Mouse (Mus musculus): ENCODE results near the gene Gm20517. TPM values are rescaled to one million over a fixed set of nuclear protein-coding genes. Genes with fewer than 3 reads are reported as not detected.
A peak's percentile ranks its signal among the peaks of the same experiment; 100 is the strongest.
"Not testable (repeated sequence)": the region's sequence is repeated elsewhere in the genome, so short reads cannot be mapped to it uniquely, and the experiment has no call there.

Gene Gm20517
- polyA plus RNA-seq, 1 experiment from 2014 or later, result 1.1 TPM

GRCm38 (mm10) chr17:47648966-47649365 is 37.6 kb downstream of the Gm20517 start:
- WGBS, result 58% methylated on average over 4 of the region's 4 CpGs
- no peak overlapping the region for H3K4me2 ChIP-seq (replicated peaks; ENCODE audit: low read depth)
- DNase-seq (ENCODE audit: low spot score), result no peak
- H3K27me3 ChIP-seq (ENCODE audit: control insufficient read depth, insufficient read depth, low read length), result no peaks in the 10 kb centered on the region
- H3K9me3 ChIP-seq (ENCODE audit: control insufficient read depth, low read length), result no peaks in the 10 kb centered on the region
- H3K27ac ChIP-seq (replicated peaks), result no peak overlapping the region
- no peak for TF ChIP-seq CTCF (IDR thresholded peaks at IDR 0.05; ENCODE audit: low read depth)
- no peak for TF ChIP-seq EP300 (optimal IDR thresholded peaks at IDR 0.05)
- no peaks in the 10 kb centered on the region for H3K36me3 ChIP-seq (ENCODE audit: control insufficient read depth, insufficient read depth, low read length)
- ATAC-seq (ENCODE audit: low FRiP score, low TSS enrichment), result no peak
- H3K4me3 ChIP-seq (ENCODE audit: low read depth, low read length), result no peak overlapping the region
- no peaks in the 10 kb centered on the region for H3K4me1 ChIP-seq (replicated peaks; ENCODE audit: control insufficient read depth, insufficient read depth)
- no peak overlapping the region for H3K9ac ChIP-seq (ENCODE audit: low read length)

DNA sequence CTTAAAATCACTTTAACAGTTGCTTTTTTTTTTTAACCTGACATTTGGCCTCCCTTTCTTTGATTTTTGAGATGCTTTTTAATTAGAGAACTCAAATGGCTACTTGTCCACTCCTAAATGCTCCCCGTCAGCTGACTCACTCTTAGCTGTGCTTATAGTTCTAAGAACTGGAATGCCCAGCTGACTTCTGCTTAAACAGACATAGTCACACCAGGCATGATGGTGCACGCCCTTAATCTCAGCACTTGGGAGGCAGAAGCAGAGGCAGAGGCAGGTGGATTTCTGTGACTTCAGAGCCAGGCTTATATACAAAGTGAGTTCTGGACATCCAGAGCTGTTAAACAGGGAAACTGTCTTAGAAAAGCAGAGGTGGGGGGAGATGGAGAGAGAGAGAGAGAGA is 40.6 kb downstream of the Gm20517 start:
- TF ChIP-seq CTCF (IDR thresholded peaks at IDR 0.05; ENCODE audit: low read depth) (no peak), EP300 (optimal IDR thresholded peaks at IDR 0.05) (no peak)
- Histone ChIP-seq H3K9me3 (ENCODE audit: control insufficient read depth, low read length) (no peaks in the 10 kb centered on the region), H3K4me3 (ENCODE audit: low read depth, low read length) (no peak overlapping the region), H3K9ac (ENCODE audit: low read length) (no peak overlapping the region), H3K27me3 (ENCODE audit: control insufficient read depth, insufficient read depth, low read length) (no peaks in the 10 kb centered on the region), H3K4me2 (replicated peaks; ENCODE audit: low read depth) (no peak overlapping the region), H3K4me1 (replicated peaks; ENCODE audit: control insufficient read depth, insufficient read depth) (no peaks in the 10 kb centered on the region), H3K27ac (replicated peaks) (no peak overlapping the region), H3K36me3 (ENCODE audit: control insufficient read depth, insufficient read depth, low read length) (no peaks in the 10 kb centered on the region)
- ATAC-seq (ENCODE audit: low FRiP score, low TSS enrichment) (peak; percentile 76), DNase-seq (ENCODE audit: low spot score) (peak; percentile 34)
- 69% methylated on average over 2 of the region's 2 CpGs for WGBS

DNA sequence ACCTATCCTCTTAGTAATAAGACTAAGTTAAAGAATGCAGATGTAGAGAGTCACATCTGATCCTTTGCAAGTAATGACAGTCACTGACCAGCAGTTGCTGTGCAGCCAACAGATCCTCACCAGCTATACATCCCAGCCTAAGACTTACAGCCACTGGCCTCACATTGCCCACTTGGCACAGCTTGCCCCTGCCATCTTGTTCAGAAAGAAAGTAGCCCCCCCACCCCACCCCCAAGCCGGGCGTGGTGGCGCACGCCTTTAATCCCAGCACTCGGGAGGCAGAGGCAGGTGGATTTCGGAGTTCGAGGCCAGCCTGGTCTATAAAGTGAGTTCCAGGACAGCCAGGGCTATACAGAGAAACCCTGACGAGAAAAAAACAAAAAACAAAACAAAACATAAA is 43.0 kb downstream of the Gm20517 start:
- peak; percentile 65 for ATAC-seq (ENCODE audit: low FRiP score, low TSS enrichment)
- H3K4me1 ChIP-seq (replicated peaks; ENCODE audit: control insufficient read depth, insufficient read depth); H3K27ac ChIP-seq (replicated peaks); H3K9me3 ChIP-seq (ENCODE audit: control insufficient read depth, low read length); H3K36me3 ChIP-seq (ENCODE audit: control insufficient read depth, insufficient read depth, low read length); H3K4me2 ChIP-seq (replicated peaks; ENCODE audit: low read depth); H3K27me3 ChIP-seq (ENCODE audit: control insufficient read depth, insufficient read depth, low read length); H3K9ac ChIP-seq (ENCODE audit: low read length); H3K4me3 ChIP-seq (ENCODE audit: low read depth, low read length); DNase-seq (ENCODE audit: low spot score): not testable (repeated sequence)
- 93% methylated on average over 8 of the region's 8 CpGs for whole genome bisulfite sequencing

DNA sequence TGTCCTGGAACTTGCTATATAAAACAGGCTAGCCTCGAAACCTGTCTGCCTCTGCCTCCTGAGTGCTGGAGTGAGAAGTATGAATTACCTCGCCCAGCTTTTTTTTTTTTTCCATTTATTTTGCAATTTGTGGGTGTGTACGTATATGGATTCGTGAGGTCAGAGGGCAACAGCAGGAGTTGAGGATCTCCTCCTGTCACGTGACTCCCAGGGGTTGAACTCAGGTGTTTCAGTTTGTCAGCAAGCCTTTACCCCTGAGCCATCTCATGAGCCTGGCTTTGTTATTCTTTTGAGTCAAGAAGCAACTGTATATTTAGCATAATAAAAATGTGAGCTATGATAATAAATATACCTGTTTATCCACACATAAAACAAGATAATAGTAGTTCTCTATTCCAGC is 44.3 kb downstream of the Gm20517 start:
- ATAC-seq (ENCODE audit: low FRiP score, low TSS enrichment), result no peak
- H3K27me3 ChIP-seq (ENCODE audit: control insufficient read depth, insufficient read depth, low read length), result no peaks in the 10 kb centered on the region

GRCm38 (mm10) chr17:47657901-47658300 is 46.5 kb downstream of the Gm20517 start:
- ATAC-seq (ENCODE audit: low FRiP score, low TSS enrichment), result no peak

More for the DNA sequence above, 44.3 kb downstream of the Gm20517 start:
- Histone ChIP-seq H3K27ac (replicated peaks) (no peak overlapping the region), H3K9me3 (ENCODE audit: control insufficient read depth, low read length) (no peaks in the 10 kb centered on the region), H3K4me1 (replicated peaks; ENCODE audit: control insufficient read depth, insufficient read depth) (no peaks in the 10 kb centered on the region), H3K36me3 (ENCODE audit: control insufficient read depth, insufficient read depth, low read length) (no peaks in the 10 kb centered on the region), H3K4me3 (ENCODE audit: low read depth, low read length) (no peak overlapping the region), H3K4me2 (replicated peaks; ENCODE audit: low read depth) (no peak overlapping the region), H3K9ac (ENCODE audit: low read length) (no peak overlapping the region)
- 73% methylated on average over 5 of the region's 5 CpGs for WGBS
- TF ChIP-seq CTCF (IDR thresholded peaks at IDR 0.05; ENCODE audit: low read depth) (no peak), EP300 (optimal IDR thresholded peaks at IDR 0.05) (no peak)
- DNase-seq (ENCODE audit: low spot score), result no peak

DNA sequence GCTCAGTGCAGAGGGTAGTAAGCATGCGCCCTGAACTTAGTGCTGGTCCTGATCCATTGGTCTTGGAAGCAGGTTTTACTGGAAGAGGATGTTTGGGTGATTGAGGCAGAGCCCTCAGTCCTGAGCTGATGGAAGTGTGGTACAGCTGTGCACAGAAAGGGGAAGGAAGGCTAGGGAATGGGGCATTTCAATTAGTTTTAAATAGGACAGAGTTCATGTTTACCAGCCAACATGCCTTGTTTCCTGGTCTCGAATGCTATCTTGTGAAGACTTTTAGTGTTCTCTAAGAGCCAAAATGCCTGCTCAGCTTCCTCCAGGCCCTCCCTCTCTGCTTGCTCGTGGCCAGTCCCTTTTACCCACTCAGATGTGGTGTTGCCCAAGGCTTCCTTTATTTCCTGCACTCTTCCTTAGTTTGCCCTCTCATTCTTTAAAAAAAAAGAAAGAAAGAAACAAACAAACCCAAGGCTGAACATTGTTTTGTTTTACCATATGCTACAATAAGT is 47.4 kb downstream of the Gm20517 start:
- ATAC-seq (ENCODE audit: low FRiP score, low TSS enrichment), result peak; percentile 51

More at GRCm38 (mm10) chr17:47657901-47658300, 46.5 kb downstream of the Gm20517 start:
- Histone ChIP-seq H3K9me3 (ENCODE audit: control insufficient read depth, low read length) (no peaks in the 10 kb centered on the region), H3K4me1 (replicated peaks; ENCODE audit: control insufficient read depth, insufficient read depth) (no peaks in the 10 kb centered on the region), H3K4me2 (replicated peaks; ENCODE audit: low read depth) (no peak overlapping the region), H3K9ac (ENCODE audit: low read length) (no peak overlapping the region), H3K27me3 (ENCODE audit: control insufficient read depth, insufficient read depth, low read length) (no peaks in the 10 kb centered on the region), H3K4me3 (ENCODE audit: low read depth, low read length) (no peak overlapping the region), H3K27ac (replicated peaks) (no peak overlapping the region), H3K36me3 (ENCODE audit: control insufficient read depth, insufficient read depth, low read length) (no peaks in the 10 kb centered on the region)
- DNase-seq (ENCODE audit: low spot score), result no peak
- WGBS, result 75% methylated on average over 4 of the region's 4 CpGs
- TF ChIP-seq EP300 (optimal IDR thresholded peaks at IDR 0.05) (no peak), CTCF (IDR thresholded peaks at IDR 0.05; ENCODE audit: low read depth) (no peak)

More for the DNA sequence above, 47.4 kb downstream of the Gm20517 start:
- H3K4me1 ChIP-seq (replicated peaks; ENCODE audit: control insufficient read depth, insufficient read depth), result no peaks in the 10 kb centered on the region
- H3K4me3 ChIP-seq (ENCODE audit: low read depth, low read length), result no peak overlapping the region
- H3K4me2 ChIP-seq (replicated peaks; ENCODE audit: low read depth), result no peak overlapping the region
- H3K27ac ChIP-seq (replicated peaks), result no peak overlapping the region
- 65% methylated on average over 3 of the region's 3 CpGs for WGBS
- no peaks in the 10 kb centered on the region for H3K9me3 ChIP-seq (ENCODE audit: control insufficient read depth, low read length)
- TF ChIP-seq CTCF (IDR thresholded peaks at IDR 0.05; ENCODE audit: low read depth) (no peak), EP300 (optimal IDR thresholded peaks at IDR 0.05) (no peak)
- no peaks in the 10 kb centered on the region for H3K27me3 ChIP-seq (ENCODE audit: control insufficient read depth, insufficient read depth, low read length)
- DNase-seq (ENCODE audit: low spot score), result no peak
- H3K9ac ChIP-seq (ENCODE audit: low read length), result no peak overlapping the region
- H3K36me3 ChIP-seq (ENCODE audit: control insufficient read depth, insufficient read depth, low read length), result no peaks in the 10 kb centered on the region

Data from stomach, postnatal 0 days (tissue).